Mouse (Mus musculus): ENCODE measurements around the gene Fam19a5. TPM values are rescaled to one million over a fixed set of nuclear protein-coding genes. Genes with fewer than 3 reads are reported as not detected.
A peak's percentile ranks its signal among the peaks of the same experiment; 100 is the strongest.

Gene Fam19a5
- 1.4 TPM in 2 replicates for polyA plus RNA-seq (2015; fragmentation: Nextera tagmentation; extraction: Ambion mirVana)

DNA sequence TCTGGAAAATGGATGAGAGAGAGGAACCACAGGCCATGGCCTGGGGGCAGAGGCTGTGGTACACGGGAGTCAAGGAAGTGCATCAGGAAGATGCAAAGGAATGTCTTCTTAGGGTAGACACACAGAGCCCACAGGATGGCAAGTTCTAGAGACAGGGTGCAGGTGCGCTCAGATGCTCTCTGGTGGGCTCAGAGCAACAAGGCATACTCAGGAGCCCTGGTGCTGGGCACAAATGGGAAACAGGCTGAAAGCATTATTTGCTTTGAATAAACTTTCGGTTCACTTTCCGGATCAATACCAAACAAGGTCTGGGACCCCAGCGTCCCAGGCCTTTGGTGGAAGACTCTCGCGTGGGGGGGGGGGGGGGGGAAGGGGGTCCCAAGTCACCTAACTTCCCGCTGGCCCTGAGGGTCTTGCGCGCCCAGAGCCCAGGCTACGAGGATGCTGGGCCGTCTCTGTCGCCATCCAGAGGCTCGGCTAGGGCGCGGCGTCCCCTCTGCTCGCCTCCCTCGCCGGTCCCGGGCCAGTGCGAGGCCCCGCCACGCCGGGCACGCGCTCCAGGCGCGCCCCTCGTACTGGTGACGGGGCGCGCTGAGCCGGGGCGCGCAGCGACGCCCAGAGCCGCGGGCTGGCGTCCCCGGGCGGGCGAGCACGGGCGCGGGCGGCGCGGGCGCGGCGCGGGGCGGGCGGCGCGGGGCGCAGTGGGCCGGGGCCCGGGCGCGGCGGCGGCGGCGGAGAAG lies at the start of gene Fam19a5:
TSS of gene Fam19a5 (plus strand) at position 701 of the 740 bp plus-strand sequence.
- H3K4me2 ChIP-seq (replicated peaks; ENCODE audit: low read depth): peak within 1 kb of the TSS; percentile 62

DNA sequence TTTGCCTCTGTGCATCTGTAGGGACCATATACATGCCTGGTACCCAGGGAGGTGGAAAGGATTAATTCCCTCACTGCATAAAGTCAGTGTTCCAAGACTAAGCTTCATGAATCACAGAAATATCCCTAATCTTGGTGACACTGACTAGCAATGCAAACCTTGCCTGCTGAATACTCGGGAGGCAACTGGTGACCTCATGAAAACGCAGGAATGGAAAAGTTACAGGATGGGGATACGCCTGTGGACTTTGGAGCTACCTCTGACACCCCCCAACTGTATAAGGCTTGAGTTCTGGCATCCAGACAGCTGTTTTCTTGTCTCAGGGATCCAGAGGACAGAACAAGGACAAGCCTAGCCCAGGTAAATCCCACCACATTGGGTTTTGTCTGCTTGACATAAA lies 42.4 kb upstream of the Fam19a5 start:
- no peaks in the 10 kb centered on the region for H3K9me3 ChIP-seq (ENCODE audit: control insufficient read depth)
- H3K4me3 ChIP-seq (ENCODE audit: low read depth, low read length): no peak overlapping the region
- H3K4me1 ChIP-seq (replicated peaks; ENCODE audit: control insufficient read depth, insufficient read depth, low read length): no peaks in the 10 kb centered on the region
- H3K4me2 ChIP-seq (replicated peaks; ENCODE audit: low read depth): no peak overlapping the region
- no peaks in the 10 kb centered on the region for H3K36me3 ChIP-seq (ENCODE audit: control insufficient read depth, insufficient read depth)
- no peak overlapping the region for H3K9ac ChIP-seq (ENCODE audit: low read depth, low read length)
- TF ChIP-seq CTCF (IDR thresholded peaks at IDR 0.05; ENCODE audit: low read depth): no peak
- no peak for ATAC-seq
- no peaks in the 10 kb centered on the region for H3K27me3 ChIP-seq (replicated peaks; ENCODE audit: control insufficient read depth, insufficient read depth, low read length)
- WGBS: 78% methylated on average over 3 of the region's 3 CpGs
- no peak overlapping the region for H3K27ac ChIP-seq (ENCODE audit: low read depth, low read length)

More for the DNA sequence above, at the start of gene Fam19a5:
- peak; percentile 44 for TF ChIP-seq CTCF (IDR thresholded peaks at IDR 0.05; ENCODE audit: low read depth)
- peak within 1 kb of the TSS; percentile 35 for H3K4me3 ChIP-seq (ENCODE audit: low read depth, low read length)
- ATAC-seq: 0 out of 2 replicates have a peak, but pooled peaks have one; percentile 28
- H3K4me1 ChIP-seq (replicated peaks; ENCODE audit: control insufficient read depth, insufficient read depth, low read length): no peaks in the 10 kb centered on the region
- no peak within 1 kb of the TSS for H3K27ac ChIP-seq (ENCODE audit: low read depth, low read length)
- peaks cover 38% of the 10 kb centered on the region for H3K27me3 ChIP-seq (replicated peaks; ENCODE audit: control insufficient read depth, insufficient read depth, low read length)
- H3K9ac ChIP-seq (ENCODE audit: low read depth, low read length): no peak within 1 kb of the TSS
- no peaks in the 10 kb centered on the region for H3K9me3 ChIP-seq (ENCODE audit: control insufficient read depth)
- WGBS: 2% methylated on average over 37 of the region's 67 CpGs
- H3K36me3 ChIP-seq (ENCODE audit: control insufficient read depth, insufficient read depth): no peaks in the 10 kb centered on the region

DNA sequence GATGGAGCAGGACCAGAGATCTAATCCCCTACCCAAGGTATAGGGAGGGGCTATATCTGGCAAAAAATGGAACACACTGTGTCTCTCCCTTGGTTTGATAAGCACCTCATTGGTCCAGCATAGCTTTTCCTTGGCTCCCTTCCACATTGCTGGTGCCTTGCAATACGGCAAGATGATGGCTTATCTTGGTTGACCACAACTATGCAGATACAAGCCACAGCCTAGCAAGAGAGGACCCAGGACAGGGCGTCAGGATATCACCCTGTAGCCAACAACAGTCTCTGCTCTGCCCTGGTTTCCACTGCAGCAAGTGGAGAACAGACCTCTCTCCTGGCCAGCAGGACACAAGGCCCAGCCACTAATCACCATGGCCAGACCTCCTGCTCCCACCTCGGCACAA lies 36.8 kb upstream of the Fam19a5 start:
- TF ChIP-seq CTCF (IDR thresholded peaks at IDR 0.05; ENCODE audit: low read depth): no peak
- no peaks in the 10 kb centered on the region for H3K27me3 ChIP-seq (replicated peaks; ENCODE audit: control insufficient read depth, insufficient read depth, low read length)
- no peaks in the 10 kb centered on the region for H3K36me3 ChIP-seq (ENCODE audit: control insufficient read depth, insufficient read depth)
- no peak overlapping the region for H3K27ac ChIP-seq (ENCODE audit: low read depth, low read length)
- H3K4me2 ChIP-seq (replicated peaks; ENCODE audit: low read depth): no peak overlapping the region
- no peak for ATAC-seq
- H3K9ac ChIP-seq (ENCODE audit: low read depth, low read length): no peak overlapping the region
- WGBS: 70% methylated on average over 3 of the region's 3 CpGs
- no peaks in the 10 kb centered on the region for H3K4me1 ChIP-seq (replicated peaks; ENCODE audit: control insufficient read depth, insufficient read depth, low read length)
- H3K9me3 ChIP-seq (ENCODE audit: control insufficient read depth): no peaks in the 10 kb centered on the region
- no peak overlapping the region for H3K4me3 ChIP-seq (ENCODE audit: low read depth, low read length)

DNA sequence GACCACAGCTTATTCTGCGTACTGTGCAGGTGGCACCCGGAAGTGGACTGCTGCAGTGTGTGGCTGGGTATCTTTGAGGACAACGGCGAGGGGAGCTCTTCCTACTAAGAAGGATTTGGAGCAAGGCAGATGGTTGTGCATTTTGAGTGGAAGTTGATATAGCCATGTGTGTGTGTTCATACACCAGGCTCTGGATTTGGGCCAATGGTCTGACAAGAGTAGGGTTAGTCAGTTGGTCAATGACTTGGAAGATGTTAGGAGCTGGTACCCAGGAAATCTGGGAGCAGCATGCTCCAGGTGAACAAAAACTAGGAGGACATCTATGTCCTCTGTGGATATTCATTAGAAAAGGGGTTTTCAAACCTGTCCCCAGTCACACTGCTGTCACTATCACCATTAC lies 33.2 kb upstream of the Fam19a5 start:
- H3K4me2 ChIP-seq (replicated peaks; ENCODE audit: low read depth): no peak overlapping the region
- H3K27me3 ChIP-seq (replicated peaks; ENCODE audit: control insufficient read depth, insufficient read depth, low read length): no peaks in the 10 kb centered on the region
- no peak overlapping the region for H3K27ac ChIP-seq (ENCODE audit: low read depth, low read length)
- no peak for TF ChIP-seq CTCF (IDR thresholded peaks at IDR 0.05; ENCODE audit: low read depth)
- no peaks in the 10 kb centered on the region for H3K4me1 ChIP-seq (replicated peaks; ENCODE audit: control insufficient read depth, insufficient read depth, low read length)
- H3K4me3 ChIP-seq (ENCODE audit: low read depth, low read length): no peak overlapping the region
- H3K9me3 ChIP-seq (ENCODE audit: control insufficient read depth): no peaks in the 10 kb centered on the region
- WGBS: 94% methylated on average over 4 of the region's 4 CpGs
- no peak overlapping the region for H3K9ac ChIP-seq (ENCODE audit: low read depth, low read length)
- no peak for ATAC-seq
- no peaks in the 10 kb centered on the region for H3K36me3 ChIP-seq (ENCODE audit: control insufficient read depth, insufficient read depth)

DNA sequence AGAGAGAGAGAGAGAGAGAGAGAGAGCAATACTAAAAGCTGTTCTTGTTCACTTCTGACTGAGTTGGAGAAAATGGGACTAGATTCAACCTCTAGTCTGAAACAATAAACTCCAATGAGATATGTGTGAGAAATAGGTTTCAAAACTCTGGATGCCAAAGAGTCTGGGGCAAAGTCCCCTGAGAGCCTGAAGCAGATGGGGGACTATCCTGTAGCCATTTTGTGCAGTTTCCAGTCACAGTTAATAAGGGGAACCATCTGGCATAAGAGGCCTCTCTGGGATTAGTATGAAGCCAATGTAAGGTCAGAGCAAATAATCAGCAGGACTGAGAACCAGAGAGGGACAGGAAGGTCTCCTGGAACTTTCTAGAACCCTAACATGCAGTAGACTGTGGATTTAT lies 25.9 kb upstream of the Fam19a5 start:
- no peak overlapping the region for H3K4me2 ChIP-seq (replicated peaks; ENCODE audit: low read depth)
- no peak overlapping the region for H3K4me3 ChIP-seq (ENCODE audit: low read depth, low read length)
- no peak for ATAC-seq
- H3K36me3 ChIP-seq (ENCODE audit: control insufficient read depth, insufficient read depth): no peaks in the 10 kb centered on the region
- no peaks in the 10 kb centered on the region for H3K9me3 ChIP-seq (ENCODE audit: control insufficient read depth)
- no peak for TF ChIP-seq CTCF (IDR thresholded peaks at IDR 0.05; ENCODE audit: low read depth)
- H3K9ac ChIP-seq (ENCODE audit: low read depth, low read length): no peak overlapping the region
- no peaks in the 10 kb centered on the region for H3K27me3 ChIP-seq (replicated peaks; ENCODE audit: control insufficient read depth, insufficient read depth, low read length)
- no peaks in the 10 kb centered on the region for H3K4me1 ChIP-seq (replicated peaks; ENCODE audit: control insufficient read depth, insufficient read depth, low read length)
- H3K27ac ChIP-seq (ENCODE audit: low read depth, low read length): no peak overlapping the region

DNA sequence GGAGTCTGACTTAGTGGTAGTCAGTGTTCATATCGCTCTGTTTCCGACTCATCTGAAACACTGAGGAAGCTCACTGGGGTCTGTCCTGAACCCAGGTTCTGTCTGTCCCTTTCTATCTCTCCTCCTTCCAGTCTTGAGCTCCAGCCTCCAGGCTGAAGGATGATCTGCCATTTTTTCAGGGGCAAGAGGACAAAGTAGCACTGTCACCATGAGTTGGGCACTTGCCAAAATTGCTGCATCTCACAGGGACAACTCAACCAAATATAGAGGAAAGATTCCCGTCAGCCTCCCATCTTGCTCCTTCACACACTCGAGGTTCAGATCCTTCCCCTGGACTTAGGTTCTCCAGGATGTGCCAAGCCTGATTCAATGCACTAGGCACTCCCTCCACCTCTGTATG lies 14.8 kb upstream of the Fam19a5 start:
- Histone ChIP-seq H3K36me3 (ENCODE audit: control insufficient read depth, insufficient read depth) (no peaks in the 10 kb centered on the region), H3K9ac (ENCODE audit: low read depth, low read length) (no peak overlapping the region), H3K4me3 (ENCODE audit: low read depth, low read length) (no peak overlapping the region), H3K27me3 (replicated peaks; ENCODE audit: control insufficient read depth, insufficient read depth, low read length) (no peaks in the 10 kb centered on the region), H3K4me1 (replicated peaks; ENCODE audit: control insufficient read depth, insufficient read depth, low read length) (no peaks in the 10 kb centered on the region), H3K9me3 (ENCODE audit: control insufficient read depth) (no peaks in the 10 kb centered on the region), H3K27ac (ENCODE audit: low read depth, low read length) (no peak overlapping the region), H3K4me2 (replicated peaks; ENCODE audit: low read depth) (no peak overlapping the region)
- no peak for TF ChIP-seq CTCF (IDR thresholded peaks at IDR 0.05; ENCODE audit: low read depth)
- WGBS: 70% methylated on average over 4 of the region's 4 CpGs
- ATAC-seq: no peak

Data from intestine, postnatal 0 days (tissue).